Mouse (Mus musculus) layer of hippocampus, adult 9-10 months (tissue): Measurements from ENCODE around the gene Mms19.

Experiments
- DNase-seq: peaks from one replicate; pipeline ENCODE4 v3.0.0; 2022; ENCODE audit warnings: low spot score

The Mms19 gene

DNA sequence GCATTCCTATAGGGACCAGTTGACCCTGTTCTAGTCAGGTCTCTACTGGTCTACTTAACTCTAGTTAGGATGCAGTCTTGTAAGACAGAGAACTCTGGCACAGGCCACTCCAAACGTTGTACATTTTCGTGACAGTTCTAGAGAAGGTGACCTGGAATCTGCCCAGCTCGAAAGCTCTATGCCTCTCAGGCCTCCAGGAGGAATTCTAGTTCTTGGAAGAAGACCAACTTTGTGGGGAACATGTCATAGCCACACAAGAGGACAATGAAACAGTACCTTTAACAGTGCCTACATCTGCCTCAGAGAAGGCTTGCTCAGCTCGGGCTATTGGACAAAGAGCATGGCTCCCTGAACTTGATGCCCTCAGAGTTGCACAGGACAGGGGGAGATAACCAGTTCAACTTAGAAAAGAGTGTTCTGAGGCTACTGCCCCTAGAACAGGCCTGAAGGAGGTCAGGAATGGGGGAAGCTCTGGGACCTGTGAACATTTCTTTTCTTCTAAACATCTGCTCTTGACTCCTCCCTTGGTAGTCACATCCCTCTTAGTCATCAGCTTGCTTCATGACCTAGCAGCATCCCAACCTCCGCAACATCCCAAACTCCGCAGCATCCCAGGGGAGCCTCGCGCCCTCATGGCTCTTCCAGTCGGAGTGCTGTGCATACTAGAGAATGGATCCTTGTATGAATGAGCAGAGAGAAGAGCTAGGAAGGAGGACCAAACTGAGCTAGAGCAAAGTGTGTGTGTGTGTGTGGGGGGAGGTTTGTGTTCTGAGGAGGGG, 18.0 kb upstream of the Mms19 start:
- DNase-seq, result no peak

DNA sequence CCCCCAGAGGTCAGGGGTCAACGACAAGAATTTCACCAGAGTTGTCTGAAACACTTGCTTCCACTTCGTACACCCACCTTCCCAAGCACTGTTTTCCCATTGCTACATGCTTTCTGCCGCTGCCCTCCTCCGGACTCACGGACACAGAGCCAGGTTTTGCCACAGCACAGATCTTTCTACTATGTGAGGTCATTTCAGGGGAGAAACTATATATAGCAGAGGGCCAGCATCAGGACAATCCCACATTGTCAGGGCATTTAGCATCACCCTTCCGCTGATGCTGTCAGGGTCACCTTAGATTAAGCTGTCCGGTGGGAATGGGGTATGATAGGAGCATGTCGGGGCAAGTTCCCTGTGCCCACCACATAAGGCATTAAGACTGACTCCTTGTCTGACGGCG, 16.1 kb upstream of the Mms19 start:
- no peak for DNase-seq

DNA sequence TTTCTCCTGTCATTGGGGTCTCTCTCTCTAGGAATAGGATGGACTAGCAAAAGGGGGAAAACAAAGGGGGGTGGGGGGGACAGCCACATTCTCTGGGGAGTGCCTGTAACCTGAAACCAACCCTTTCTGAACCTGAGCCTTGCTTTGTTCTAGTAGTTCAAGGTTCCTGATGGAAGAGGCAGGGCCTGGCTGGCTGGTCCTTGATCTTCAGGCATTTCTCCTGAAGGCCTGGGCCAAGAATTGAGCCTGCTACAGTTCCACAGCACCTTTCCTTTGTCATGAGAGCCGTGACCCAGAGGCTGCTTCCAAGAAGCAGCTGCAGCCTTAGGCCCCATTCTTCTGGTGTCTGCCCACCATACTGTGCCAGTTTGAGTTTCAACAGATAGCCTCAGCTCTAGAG, 14.5 kb upstream of the Mms19 start:
- no peak for DNase-seq

DNA sequence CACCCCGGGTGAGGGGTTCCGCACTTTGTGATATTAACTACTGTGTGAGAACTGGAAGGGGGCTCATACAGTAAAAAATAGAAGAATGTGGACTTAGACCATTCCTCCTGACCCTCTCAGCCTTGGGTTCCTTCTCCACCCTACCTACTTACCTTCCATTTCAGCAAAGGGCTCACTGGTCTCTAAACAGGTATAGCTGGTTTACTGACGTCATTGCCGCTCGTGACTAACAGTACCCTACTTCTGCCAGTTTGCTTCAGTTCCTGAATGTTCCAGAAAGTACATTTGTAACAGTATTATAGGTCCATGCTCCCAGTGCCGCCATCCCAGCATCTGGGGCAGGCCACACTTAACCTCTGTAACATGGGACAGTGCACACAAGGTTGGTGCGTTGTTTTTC, 13.1 kb upstream of the Mms19 start:
- no peak for DNase-seq

DNA sequence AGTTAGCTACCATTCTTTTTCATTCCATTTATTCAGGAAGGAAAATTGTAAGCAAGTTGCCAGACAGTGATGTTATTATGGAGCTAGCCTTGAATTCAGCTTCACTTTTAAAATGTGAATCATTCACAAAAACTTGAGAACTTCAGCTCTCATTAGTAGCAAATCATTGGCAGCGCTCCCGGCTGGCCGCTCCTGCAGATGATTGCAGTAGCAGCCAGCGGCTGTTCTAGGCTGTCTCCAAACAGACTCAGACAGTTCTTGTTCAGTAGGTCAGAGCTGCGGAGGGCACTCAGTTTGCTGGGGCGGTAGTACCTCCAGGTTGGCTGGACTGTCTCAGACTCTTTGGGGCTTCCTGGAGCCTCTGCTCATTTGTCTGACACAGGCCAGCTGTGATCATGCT, 12.5 kb upstream of the Mms19 start:
- no peak for DNase-seq

DNA sequence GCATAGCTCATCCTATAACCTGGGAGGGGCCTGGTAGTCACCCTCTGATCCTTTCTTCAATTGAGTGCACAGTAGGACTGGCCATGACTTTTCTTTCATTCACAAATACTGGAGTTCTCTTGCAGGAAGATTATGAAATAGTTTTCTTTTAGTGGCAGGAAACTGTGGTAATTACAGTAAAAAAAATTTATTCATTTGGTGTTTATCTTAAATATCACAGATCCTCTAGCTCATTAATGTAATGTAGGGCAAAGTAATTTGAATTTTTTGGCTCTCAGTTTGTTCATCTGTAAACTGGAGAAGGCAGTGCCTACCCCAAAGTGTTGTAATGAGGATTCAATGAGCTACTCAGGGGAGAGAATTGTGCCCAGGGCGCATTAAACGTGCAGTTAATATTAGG, 12.0 kb upstream of the Mms19 start:
- DNase-seq, result no peak

DNA sequence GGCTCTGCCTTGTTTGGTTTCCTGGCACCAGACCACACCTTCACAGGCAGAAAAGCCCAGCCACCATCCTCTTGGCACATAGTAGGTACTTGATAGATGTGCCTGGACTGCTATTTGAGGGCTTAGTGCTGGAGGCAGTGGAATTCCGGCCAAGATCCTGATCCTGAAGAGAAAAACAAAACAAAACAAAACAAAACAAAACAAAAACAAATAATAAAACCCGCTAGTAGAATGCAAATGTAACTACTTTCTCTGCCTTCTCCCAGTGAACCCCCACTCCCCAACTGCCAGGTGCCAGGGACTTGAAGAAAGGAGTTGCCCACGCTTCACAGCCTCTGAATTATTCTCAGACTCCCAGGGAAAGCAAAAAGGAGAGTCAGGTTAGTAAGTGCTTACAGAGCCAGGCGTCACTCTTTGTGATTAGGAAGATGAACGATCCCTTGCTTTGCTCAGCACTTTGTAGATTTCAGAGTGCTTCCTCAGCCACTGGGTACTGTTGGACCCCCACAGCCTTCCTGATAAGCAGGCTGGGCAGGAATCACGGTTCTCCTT, 11.0 kb upstream of the Mms19 start:
- no peak for DNase-seq

DNA sequence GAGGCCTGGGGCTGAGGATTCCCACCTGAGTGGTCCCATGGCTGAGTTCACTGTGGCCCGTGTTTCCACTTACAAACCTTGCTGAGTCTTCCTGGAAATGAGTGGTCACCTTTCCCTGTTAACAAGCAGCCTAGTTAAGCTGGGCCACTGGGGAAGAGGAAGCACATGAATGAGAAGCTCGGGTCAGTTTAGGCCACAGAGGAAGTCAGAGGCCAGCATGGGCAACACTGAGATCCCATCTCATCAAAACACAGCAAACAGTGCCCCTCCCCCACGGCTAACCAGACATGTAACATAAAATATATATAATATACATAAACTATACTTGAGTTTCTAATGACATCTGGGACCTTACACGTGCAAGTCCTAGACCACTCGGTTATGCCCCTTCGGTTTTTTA, 8.9 kb upstream of the Mms19 start:
- DNase-seq, result no peak

DNA sequence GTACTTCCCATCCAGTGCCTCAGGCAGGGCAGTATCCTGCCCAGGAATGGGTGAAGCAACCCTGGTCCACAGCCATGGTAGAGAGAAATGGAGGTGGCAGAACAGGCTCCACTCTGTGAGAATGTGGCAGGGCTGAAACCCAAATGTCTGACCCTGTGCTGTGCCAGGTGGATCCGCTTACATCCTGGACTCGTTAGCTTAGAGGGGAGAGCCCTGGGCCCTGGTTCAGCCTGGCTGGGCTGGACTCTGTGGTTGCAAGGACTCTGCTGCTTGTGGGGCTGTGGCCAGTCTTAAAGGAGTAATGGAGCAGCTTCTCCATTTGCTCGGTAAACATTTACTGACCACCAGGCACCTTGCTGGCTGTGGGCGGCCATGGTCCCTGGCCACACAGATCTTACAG, 6.2 kb upstream of the Mms19 start:
- DNase-seq, result no peak

DNA sequence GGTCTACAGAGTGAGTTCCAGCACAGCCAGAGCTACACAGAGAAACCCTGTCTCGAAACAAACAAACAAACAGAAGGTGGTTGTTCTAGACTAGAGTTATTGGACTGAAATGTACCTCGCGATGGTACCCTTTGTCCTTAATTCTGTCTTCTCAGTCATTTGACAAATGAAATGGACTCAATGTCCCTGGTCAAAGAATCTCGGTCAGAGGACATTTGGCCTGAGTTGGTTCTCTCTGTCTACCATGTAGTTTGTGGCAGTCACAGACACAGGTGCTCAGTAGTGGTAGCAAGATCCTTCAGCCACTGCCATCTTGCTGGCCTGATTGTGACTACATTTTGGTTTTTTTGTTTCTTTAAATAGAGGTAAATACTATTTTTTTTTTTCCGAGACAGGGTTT, 5.0 kb upstream of the Mms19 start:
- DNase-seq, result no peak

DNA sequence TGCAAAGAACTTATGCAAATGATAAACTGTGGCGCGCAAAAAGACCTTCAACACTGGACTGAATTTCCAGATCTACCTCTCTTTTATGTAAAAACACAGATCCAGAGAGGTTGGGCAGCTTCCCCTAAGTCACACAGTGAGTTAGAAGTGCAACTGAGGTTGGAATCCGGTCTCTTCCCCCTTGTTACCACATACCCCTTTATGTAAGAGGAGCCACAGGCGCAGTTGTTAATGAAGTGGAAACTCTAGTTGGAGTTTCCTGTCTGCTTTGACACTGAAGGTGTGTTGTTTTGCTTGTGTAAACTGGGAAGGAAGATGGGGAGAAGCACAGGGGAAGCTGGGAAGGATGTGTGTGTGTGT, 1.8 kb upstream of the Mms19 start:
- no peak for DNase-seq

DNA sequence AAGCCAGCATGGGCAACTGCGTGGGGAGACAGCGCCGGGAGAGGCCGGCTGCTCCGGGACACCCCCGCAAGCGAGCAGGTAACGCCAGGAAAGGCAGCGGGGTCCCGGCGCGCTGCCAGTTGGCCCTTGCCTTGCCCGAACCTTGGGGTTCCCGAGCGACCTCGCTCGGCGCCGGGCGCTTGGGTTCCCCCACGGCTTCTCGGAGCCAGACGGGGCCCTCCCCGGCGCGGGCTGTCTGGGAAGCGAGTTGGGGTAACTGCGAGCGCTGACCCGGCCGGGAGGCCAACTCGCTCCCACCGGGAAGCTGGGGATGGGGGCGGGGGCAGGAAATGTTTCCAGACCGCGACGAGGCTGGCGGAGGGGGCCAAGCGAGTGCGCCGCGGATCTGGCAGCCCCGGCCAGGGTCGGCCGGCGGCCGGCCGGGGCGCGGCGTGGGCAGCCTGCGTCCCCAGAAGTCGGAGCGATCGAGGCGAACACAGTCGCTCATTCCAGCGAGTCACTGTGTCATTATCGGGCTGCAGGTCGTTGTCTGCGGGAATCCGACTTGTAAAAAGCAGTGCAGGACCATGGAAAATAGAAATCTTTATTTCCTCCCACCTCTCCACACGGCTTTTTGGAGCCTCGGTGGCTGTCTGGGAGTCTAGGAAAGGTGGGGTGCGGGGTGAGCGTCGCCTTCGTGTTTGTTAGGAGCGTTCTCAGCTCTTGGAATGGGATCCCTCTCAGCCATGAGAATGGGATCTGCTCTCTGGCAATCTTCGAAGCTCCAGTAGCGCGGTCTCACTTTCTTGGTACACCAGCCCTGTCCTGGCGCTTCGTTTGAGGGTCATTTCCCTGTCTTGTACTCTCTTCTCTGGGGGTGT, 1.2 kb upstream of the Mms19 start:
- no peak for DNase-seq

DNA sequence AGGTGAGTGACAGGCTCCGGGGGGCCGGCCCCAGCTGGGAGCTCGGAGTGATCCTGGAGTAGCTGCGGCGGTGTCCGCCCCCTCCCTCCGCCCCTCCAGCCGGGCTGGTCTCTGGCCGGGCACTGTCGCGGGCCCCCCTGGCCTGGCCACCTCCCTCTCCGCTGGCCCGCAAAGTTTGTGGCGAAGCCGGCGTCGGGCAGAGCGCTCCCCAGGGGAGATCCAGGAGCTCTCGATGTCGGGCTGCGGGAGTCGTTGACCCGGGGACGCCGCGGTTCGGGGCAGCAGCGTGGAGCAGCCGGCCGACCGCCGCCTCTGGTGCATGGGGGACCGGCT, 604 bp upstream of the Mms19 start, which contains the start of gene Ubtd1:
Gene Ubtd1, plus strand, starts transcription at position 169 of the 333 bp plus-strand sequence.
- no peak for DNase-seq

DNA sequence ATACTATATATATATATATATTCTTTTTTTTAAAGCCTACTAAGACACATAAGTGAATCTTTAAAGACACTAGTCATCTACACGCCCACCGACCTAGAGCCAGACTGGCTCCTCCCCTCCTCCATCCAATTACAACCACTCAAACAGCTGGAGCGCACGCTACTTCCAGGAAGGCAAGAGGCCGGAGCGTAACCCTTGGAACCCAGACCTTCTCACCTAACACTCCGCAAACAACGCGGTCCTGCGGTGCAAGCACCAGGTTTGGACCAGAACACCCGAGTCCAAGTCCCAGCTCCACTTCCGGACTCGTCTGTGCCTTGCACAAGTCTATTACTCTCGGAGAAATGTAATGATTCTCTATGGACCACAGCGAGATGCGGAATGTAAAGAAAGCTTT, 537 bp downstream of the Mms19 start:
- DNase-seq, result no peak

DNA sequence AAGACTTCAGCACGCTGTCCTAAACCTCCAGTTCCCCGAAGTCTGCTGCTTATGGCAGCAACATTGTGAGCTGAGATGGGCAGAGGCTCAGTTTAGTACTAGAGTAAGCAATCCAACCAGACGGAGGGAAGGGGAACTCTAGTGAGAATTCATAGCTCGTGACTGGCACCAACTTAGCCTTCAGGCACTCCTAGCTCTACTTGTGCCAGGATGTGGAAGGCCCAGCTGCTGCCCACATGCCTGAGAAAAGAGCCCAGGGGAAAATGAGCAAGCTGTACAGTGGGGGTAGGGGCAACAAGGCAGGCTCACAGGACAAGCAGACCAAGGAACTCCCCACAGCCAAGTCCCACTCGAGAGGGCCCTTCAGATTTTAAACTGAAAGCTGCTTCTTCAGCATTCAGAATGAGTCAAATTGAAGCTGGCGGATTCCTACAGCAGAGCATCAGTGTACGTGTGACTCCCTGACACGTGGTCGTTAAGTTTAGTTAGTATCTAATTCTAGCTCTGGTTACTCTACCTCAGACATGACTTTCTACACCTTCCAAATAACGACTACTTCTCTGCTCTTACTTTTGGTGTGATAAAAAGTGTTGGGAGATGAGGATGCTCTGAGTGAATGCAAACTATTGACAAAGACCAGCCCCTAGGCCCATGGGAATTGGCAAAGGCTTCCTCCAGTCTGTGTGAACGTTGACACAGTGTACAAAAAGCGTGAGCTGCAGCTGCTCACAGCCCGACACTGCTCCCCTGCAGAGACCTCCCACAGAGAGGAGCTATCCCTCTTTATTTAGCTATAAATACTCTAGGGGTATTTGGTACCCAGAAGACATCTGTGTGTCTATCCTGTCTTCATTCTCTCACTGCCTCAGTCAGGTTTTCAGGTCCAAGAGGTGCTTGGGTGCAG, 6.8 kb downstream of the Mms19 start:
- DNase-seq, result no peak

DNA sequence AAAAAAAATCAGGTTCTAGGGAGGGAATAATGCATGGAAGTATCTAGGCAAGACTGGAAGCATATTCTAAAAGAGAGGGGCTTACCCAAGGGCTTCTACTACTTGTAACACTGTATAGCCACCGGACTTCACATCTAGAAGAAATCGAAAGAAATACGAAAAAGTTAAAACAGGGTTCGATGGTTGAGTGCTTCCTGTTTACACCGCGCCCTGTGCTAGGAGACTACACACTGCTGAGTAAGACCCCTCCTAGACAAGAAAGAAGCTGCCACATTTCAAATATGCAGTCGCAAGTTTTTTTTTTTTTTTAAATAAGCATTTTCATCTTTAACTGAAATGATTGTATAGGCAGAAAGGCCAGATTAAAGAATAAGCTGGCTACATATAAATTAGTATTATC, 11.3 kb downstream of the Mms19 start:
- DNase-seq, result no peak

DNA sequence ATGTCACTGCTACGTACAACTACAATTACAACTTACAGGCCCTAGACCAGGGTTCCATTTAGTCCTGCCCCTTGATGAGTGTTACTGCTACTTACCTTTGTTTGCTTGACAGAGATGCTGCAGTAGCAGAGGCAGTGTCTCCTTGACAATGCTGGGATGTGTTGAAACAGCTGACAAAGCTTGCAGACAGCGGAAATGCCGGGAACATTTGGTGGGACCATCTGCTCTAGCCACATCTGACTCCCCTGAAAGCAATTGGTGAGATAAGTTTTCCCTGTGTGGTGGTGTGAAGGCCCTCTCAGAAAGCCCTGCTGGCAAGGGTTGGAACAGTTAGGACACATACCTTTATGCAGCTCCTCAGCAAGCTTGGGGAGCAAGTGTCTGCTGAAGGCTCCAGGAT, 27.4 kb downstream of the Mms19 start:
- peak; percentile 25 for DNase-seq

DNA sequence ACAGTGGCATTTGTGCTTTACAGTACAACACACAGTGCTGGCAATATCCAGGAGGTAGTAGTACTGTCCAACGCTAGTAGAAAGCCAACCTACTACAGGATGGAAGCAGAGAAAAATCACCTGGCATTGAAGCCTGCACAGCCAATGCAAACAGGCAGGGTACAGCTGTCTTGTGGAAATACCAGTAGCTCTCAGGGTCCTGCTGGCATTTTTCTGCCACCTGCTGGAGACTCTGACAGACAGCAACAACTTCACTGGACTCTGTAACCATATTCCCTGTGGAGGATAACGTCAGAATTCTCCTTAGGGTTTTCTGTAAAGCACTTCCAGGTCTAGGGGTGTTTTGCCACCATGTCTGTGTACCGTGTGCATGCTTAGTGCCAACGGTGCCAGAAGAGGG, 28.7 kb downstream of the Mms19 start:
- no peak for DNase-seq

DNA sequence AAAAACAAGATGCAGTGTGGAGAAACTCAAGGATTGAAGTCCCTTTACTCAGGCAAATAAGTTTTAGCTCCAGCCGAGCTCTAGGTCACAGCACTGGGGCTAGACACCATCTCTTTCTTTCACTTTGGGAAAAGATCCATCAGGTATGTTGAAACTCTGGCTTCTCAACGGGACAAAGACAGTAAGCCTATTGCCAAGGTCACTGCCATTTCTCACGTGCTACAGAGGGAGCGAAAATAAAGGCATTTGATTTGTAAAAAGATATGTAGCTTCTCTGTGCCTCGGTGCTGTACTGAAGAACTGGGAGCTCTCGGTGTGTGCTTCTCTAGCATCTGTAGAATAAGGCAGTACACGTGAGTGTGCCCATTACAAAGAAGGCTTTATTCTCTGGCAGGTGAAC, 37.1 kb downstream of the Mms19 start:
- no peak for DNase-seq

DNA sequence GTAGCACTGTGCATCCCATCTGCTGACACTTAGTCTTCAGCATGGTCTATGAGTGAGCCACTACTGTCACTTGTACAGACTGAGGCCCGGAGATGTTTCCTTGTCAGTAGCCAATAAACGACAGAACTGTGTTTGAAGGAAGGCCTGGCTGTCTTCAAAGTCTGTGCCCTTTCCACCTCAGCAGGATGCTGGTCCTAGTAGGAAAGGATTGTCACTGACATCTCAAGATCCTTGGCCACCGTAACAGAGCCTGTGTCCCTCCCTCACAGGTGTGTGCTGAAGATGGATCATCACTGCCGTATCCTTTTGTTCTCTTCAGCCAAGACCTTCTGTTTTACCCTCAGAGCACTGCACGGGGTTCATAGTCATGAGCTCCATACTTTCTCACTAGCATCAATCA, 42.4 kb downstream of the Mms19 start:
- DNase-seq, result no peak

DNA sequence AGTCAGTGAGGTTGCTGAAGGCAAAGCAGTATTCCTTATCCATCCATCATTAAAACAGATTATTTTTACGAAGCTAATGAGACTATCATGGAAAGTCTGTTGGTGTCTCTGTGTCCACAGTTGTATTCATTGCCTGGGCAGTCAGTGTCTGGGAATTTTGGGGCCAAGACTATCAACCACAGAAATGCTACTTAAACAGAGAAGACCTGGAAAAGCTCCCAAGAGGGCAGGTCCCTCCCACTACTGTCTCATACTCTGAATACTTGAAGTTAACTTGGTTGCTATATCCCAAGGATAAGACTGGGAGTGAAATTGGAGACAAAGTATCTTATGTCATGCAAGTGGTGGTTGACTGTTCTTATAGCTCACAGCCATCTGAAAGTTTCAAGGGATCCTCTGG, 45.0 kb downstream of the Mms19 start:
- DNase-seq, result no peak

DNA sequence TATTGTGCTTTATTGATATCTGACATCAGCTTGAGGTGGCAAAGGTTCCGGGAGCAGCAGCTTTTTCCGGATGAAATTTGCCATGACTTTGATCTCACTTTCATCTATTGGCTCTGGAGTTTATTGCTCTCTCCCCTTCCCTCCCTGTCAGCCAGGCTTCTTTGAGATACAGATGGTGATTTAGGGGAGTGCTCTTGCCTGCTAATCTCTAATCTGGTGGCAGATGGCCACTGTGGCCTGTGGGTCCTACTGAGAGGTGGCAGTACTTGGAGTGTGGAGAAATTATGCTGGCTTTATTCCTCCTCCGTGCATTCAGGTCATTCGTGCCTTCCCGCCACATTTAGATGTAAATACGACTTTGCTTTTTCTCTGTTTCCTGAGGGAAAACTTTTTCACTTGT, 46.8 kb downstream of the Mms19 start:
- DNase-seq, result no peak
